Mouse (Mus musculus): ENCODE results near the gene Ccnt2. TPM values are rescaled to one million over a fixed set of nuclear protein-coding genes. Genes with fewer than 3 reads are reported as not detected.

The Ccnt2 gene
- polyA plus RNA-seq, 1 experiment = 18.7 TPM

DNA sequence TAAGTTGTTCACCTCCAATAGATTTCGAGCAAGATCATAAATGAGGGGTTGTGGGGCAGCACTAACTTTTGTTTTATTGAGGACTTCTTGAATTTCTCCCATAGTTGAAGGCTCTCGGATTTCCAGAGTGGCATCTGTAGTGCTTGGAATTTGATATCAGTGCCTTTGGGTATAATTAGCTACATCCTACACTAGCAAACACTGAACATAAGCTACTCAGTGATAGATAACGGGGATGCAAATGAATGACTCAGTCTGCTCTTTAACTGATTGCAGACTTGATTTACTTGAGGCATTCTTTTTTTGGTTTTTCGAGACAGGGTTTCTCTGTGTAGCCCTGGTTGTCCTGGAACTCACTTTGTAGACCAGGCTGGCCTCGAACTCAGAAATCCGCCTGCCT lies 15.0 kb downstream of the Ccnt2 start:
- WGBS = 91% methylated on average over 6 of the region's 6 CpGs
- no peak overlapping the region for H3K27ac ChIP-seq (ENCODE audit: insufficient read depth, low read length)
- no peak for TF ChIP-seq POLR2A (IDR thresholded peaks at IDR 0.05; ENCODE audit: low read depth, low read length)
- TF ChIP-seq CTCF (IDR thresholded peaks at IDR 0.05; ENCODE audit: extremely low read depth, insufficient read depth, insufficient read length, insufficient replicate concordance) = no peak
- H3K36me3 ChIP-seq (ENCODE audit: control insufficient read depth, insufficient read depth, low read length) = peaks cover 4% of the 10 kb centered on the region; the same call in 1 of the 2 replicates
- no peak for DNase-seq (ENCODE audit: low read depth in 1 of 2, low spot score in 2 of 2)
- H3K4me1 ChIP-seq (ENCODE audit: control insufficient read depth, insufficient read depth, insufficient read length) = peaks cover 4% of the 10 kb centered on the region; the same call in 1 of the 2 replicates
- no peak overlapping the region for H3K4me3 ChIP-seq (ENCODE audit: extremely low read depth, insufficient read depth, insufficient read length)
- no peaks in the 10 kb centered on the region for H3K27me3 ChIP-seq (ENCODE audit: control insufficient read depth, insufficient read depth, low read length)

DNA sequence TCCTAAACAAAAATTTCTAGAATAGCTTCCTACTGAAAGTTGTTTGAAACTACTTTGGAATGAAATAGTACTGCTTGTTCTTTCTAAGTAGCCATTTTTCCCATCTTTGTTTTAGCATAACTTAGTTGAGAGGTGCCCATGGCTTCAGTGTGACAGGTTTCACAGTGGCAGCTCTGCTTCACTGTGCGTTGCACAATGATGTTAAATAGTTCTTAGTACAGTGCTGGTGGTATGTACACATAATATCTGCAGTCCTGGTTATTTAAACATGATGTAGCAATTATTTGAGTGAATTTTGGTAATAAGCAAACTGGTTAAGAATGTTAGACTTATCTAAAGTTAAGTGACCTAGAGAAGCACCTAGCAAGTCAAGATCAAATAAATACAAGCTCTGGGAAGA lies 19.5 kb downstream of the Ccnt2 start:
- no peak for DNase-seq (ENCODE audit: low read depth in 1 of 2, low spot score in 2 of 2)
- Histone ChIP-seq H3K27me3 (ENCODE audit: control insufficient read depth, insufficient read depth, low read length) (no peaks in the 10 kb centered on the region), H3K27ac (ENCODE audit: insufficient read depth, low read length) (no peak overlapping the region), H3K4me3 (ENCODE audit: extremely low read depth, insufficient read depth, insufficient read length) (no peak overlapping the region), H3K4me1 (ENCODE audit: control insufficient read depth, insufficient read depth, insufficient read length) (no peaks in the 10 kb centered on the region), H3K36me3 (ENCODE audit: control insufficient read depth, insufficient read depth, low read length) (peaks cover 8% of the 10 kb centered on the region; the same call in 1 of the 2 replicates)
- TF ChIP-seq POLR2A (IDR thresholded peaks at IDR 0.05; ENCODE audit: low read depth, low read length) (no peak), CTCF (IDR thresholded peaks at IDR 0.05; ENCODE audit: extremely low read depth, insufficient read depth, insufficient read length, insufficient replicate concordance) (no peak)
- WGBS = 98% methylated on average over 1 of the region's 1 CpGs

DNA sequence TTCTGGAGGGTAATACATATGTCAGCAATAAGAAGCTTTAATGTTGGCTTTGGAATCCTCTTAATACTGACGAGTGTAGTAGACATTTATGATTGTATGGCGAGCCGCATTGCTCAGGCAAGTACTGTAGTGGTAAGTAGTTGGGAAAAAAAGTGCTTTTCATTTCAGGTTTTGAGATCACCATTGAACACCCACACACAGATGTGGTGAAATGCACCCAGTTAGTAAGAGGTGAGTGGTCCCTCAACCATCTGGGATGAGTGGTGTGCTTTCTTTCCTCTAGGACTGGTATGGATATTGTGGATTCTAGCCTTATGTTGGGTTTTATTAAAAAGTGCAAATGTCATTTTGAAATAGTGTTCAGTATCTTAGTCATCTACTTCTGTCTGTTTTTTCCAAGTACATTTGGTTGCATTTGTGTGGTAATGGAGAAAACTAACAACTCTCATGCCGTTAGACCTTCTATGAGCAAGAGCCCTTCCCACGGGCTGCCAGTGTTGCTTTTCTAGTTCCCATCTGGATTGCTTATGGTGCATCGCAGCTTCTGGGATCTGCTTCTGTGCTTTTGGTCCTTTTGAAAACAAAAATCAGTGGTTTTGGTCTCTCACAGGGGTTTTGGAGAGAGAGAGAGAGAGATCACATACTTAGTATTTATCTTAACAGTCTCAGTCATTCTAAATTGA lies 21.3 kb downstream of the Ccnt2 start:
- TF ChIP-seq POLR2A (IDR thresholded peaks at IDR 0.05; ENCODE audit: low read depth, low read length) (no peak), CTCF (IDR thresholded peaks at IDR 0.05; ENCODE audit: extremely low read depth, insufficient read depth, insufficient read length, insufficient replicate concordance) (no peak)
- 93% methylated on average over 6 of the region's 6 CpGs for WGBS
- Histone ChIP-seq H3K27ac (ENCODE audit: insufficient read depth, low read length) (no peak overlapping the region), H3K4me3 (ENCODE audit: extremely low read depth, insufficient read depth, insufficient read length) (no peak overlapping the region), H3K4me1 (ENCODE audit: control insufficient read depth, insufficient read depth, insufficient read length) (no peaks in the 10 kb centered on the region), H3K36me3 (ENCODE audit: control insufficient read depth, insufficient read depth, low read length) (peaks cover 13% of the 10 kb centered on the region), H3K27me3 (ENCODE audit: control insufficient read depth, insufficient read depth, low read length) (no peaks in the 10 kb centered on the region)
- no peak for DNase-seq (ENCODE audit: low read depth in 1 of 2, low spot score in 2 of 2)

DNA sequence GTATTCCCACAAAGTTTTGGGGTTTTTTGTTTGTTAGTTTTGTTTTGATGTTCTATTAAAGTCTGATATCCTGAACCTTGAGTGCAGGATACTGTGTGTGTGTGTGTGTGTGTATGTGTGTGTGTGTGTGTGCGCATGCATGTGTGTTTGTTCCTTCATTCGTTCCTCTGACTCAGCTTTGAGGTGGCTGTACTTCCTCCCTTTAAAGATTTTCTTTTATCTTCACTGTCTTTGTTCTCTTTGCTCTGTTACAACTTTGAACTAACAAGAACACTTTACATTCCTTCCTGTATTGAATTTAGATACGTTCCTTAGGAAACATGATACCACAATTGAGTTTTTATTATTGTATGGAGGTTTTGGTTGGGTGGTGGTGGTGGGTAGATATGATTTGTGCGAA lies 22.4 kb downstream of the Ccnt2 start:
- TF ChIP-seq POLR2A (IDR thresholded peaks at IDR 0.05; ENCODE audit: low read depth, low read length) (no peak), CTCF (IDR thresholded peaks at IDR 0.05; ENCODE audit: extremely low read depth, insufficient read depth, insufficient read length, insufficient replicate concordance) (no peak)
- H3K27me3 ChIP-seq (ENCODE audit: control insufficient read depth, insufficient read depth, low read length) = no peaks in the 10 kb centered on the region
- WGBS = 45% methylated on average over 4 of the region's 4 CpGs
- no peak overlapping the region for H3K4me3 ChIP-seq (ENCODE audit: extremely low read depth, insufficient read depth, insufficient read length)
- peak in 1 of 2 experiments; percentile 45 for DNase-seq (ENCODE audit: low read depth in 1 of 2, low spot score in 2 of 2)
- H3K27ac ChIP-seq (ENCODE audit: insufficient read depth, low read length) = no peak overlapping the region
- H3K36me3 ChIP-seq (ENCODE audit: control insufficient read depth, insufficient read depth, low read length) = peaks cover 15% of the 10 kb centered on the region
- H3K4me1 ChIP-seq (ENCODE audit: control insufficient read depth, insufficient read depth, insufficient read length) = no peaks in the 10 kb centered on the region

DNA sequence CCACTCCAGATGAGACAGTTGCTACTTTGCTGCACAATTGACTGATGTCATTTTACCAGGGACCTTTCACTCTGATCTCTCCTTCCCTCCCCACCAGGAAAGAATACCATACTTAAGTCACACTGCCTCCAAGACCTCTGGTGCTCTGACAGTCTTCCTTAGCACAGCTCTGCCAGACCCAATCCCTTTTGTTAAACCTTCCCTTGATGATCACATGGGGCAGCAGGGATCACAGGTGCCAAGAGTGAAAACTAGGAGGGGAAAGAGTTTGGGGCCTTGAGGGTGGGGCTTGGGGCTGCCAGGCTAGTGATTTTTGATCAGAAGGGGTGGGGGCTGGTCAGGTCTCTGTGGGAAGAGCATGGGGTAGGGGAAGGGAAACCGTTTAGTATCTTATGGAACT lies 22.8 kb downstream of the Ccnt2 start:
- WGBS = 77% methylated on average over 1 of the region's 1 CpGs
- TF ChIP-seq POLR2A (IDR thresholded peaks at IDR 0.05; ENCODE audit: low read depth, low read length) = no peak
- no peak for TF ChIP-seq CTCF (IDR thresholded peaks at IDR 0.05; ENCODE audit: extremely low read depth, insufficient read depth, insufficient read length, insufficient replicate concordance)
- Histone ChIP-seq H3K27ac (ENCODE audit: insufficient read depth, low read length) (no peak overlapping the region), H3K4me1 (ENCODE audit: control insufficient read depth, insufficient read depth, insufficient read length) (no peaks in the 10 kb centered on the region), H3K36me3 (ENCODE audit: control insufficient read depth, insufficient read depth, low read length) (peaks cover 16% of the 10 kb centered on the region), H3K27me3 (ENCODE audit: control insufficient read depth, insufficient read depth, low read length) (no peaks in the 10 kb centered on the region), H3K4me3 (ENCODE audit: extremely low read depth, insufficient read depth, insufficient read length) (no peak overlapping the region)
- no peak for DNase-seq (ENCODE audit: low read depth in 1 of 2, low spot score in 2 of 2)

DNA sequence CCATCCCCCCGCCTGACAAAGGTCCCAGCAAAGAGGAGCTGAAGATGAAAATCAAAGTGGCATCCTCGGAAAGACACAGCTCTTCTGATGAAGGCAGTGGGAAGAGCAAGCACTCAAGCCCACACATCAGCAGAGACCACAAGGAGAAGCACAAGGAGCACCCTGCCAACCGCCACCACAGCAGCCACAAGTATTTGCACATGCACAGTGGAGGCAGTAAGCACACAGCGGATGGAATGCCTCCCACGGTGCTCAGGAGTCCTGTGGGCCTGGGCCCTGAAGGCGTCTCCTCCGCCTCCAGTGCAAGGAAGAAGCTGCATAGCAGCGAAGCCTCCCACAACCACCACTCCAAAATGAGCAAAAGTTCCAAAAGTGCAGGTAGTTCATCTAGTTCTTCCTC lies 29.0 kb downstream of the Ccnt2 start:
- Histone ChIP-seq H3K36me3 (ENCODE audit: control insufficient read depth, insufficient read depth, low read length) (peaks cover 36% of the 10 kb centered on the region), H3K4me1 (ENCODE audit: control insufficient read depth, insufficient read depth, insufficient read length) (no peaks in the 10 kb centered on the region), H3K27me3 (ENCODE audit: control insufficient read depth, insufficient read depth, low read length) (no peaks in the 10 kb centered on the region), H3K27ac (ENCODE audit: insufficient read depth, low read length) (no peak overlapping the region), H3K4me3 (ENCODE audit: extremely low read depth, insufficient read depth, insufficient read length) (no peak overlapping the region)
- 96% methylated on average over 8 of the region's 8 CpGs for WGBS
- TF ChIP-seq CTCF (IDR thresholded peaks at IDR 0.05; ENCODE audit: extremely low read depth, insufficient read depth, insufficient read length, insufficient replicate concordance) (no peak), POLR2A (IDR thresholded peaks at IDR 0.05; ENCODE audit: low read depth, low read length) (no peak)
- no peak for DNase-seq (ENCODE audit: low read depth in 1 of 2, low spot score in 2 of 2)

DNA sequence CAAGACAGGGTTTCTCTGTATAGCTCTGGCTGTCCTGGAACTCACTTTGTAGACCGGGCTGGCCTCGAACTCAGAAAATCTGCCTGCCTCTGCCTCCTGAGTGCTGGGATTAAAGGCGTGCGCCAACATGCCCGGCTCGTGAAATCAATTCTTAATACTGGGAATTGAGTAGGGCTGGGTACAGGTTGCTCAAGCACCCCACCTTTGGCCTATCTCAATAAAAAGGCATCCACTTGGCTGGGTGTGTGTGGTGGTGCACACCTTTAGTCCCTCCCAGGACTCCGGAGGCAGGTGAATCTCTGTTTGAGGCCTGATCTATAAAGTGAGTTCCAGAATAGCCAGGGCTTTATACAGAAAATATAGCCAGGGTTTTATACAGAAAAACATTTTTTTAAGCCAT lies 34.7 kb downstream of the Ccnt2 start:
- Histone ChIP-seq H3K36me3 (ENCODE audit: control insufficient read depth, insufficient read depth, low read length) (peaks cover 11% of the 10 kb centered on the region), H3K4me3 (ENCODE audit: extremely low read depth, insufficient read depth, insufficient read length) (no peak overlapping the region), H3K27me3 (ENCODE audit: control insufficient read depth, insufficient read depth, low read length) (no peaks in the 10 kb centered on the region), H3K4me1 (ENCODE audit: control insufficient read depth, insufficient read depth, insufficient read length) (no peaks in the 10 kb centered on the region; the same call in 1 of the 2 replicates), H3K27ac (ENCODE audit: insufficient read depth, low read length) (no peak overlapping the region)
- TF ChIP-seq CTCF (IDR thresholded peaks at IDR 0.05; ENCODE audit: extremely low read depth, insufficient read depth, insufficient read length, insufficient replicate concordance) (no peak), POLR2A (IDR thresholded peaks at IDR 0.05; ENCODE audit: low read depth, low read length) (no peak)
- WGBS = 94% methylated on average over 7 of the region's 7 CpGs
- DNase-seq (ENCODE audit: low read depth in 1 of 2, low spot score in 2 of 2) = no peak

All from spleen, adult 2 months (tissue).